Mouse (Mus musculus) forebrain, embryonic 16.5 days (tissue): ENCODE data around the gene Tom1l2. TPM values are rescaled to one million over a fixed set of nuclear protein-coding genes. Genes with fewer than 3 reads are reported as not detected.

Experiments used
- ATAC-seq: fragments of 200-750 bp; cut with Nextera tagmentation; 2 replicates; pipeline ENCODE4 v1.8.0; 2017; ENCODE audit warnings: mild to moderate bottlenecking, moderate library complexity
- H3K27ac ChIP-seq: fragments of 300-500 bp; sonication (generic); 2 replicates; pipeline ENCODE4 v1.5.1; 2014; ENCODE audit warnings: low read length, control low read depth
- H3K27me3 ChIP-seq: fragments of 300-500 bp; sonication (generic); replicated peaks from 2 replicates; pipeline ENCODE4 v1.6.1; 2014; ENCODE audit warnings: low read length; ENCODE audit not compliant: control insufficient read depth, insufficient read depth
- H3K36me3 ChIP-seq: fragments of 300-500 bp; sonication (generic); 2 replicates; pipeline ENCODE4 v1.6.1; 2014; ENCODE audit not compliant: control insufficient read depth, insufficient read depth
- H3K4me1 ChIP-seq: fragments of 300-500 bp; sonication (generic); replicated peaks from 2 replicates; pipeline ENCODE4 v1.6.1; 2014; ENCODE audit warnings: low read length; ENCODE audit not compliant: control insufficient read depth, insufficient read depth
- H3K4me2 ChIP-seq: fragments of 300-500 bp; sonication (generic); 2 replicates; pipeline ENCODE4 v1.6.1; 2014; ENCODE audit warnings: mild to moderate bottlenecking, low read length, control low read depth
- H3K4me3 ChIP-seq: fragments of 300-500 bp; sonication (generic); replicated peaks from 2 replicates; pipeline ENCODE4 v1.5.1; 2014; ENCODE audit warnings: mild to moderate bottlenecking, low read length, control low read depth
- H3K9ac ChIP-seq: fragments of 300-500 bp; sonication (generic); replicated peaks from 2 replicates; pipeline ENCODE4 v1.6.1; 2014; ENCODE audit warnings: low read depth, low read length, control low read depth
- H3K9me3 ChIP-seq: fragments of 300-500 bp; sonication (generic); 2 replicates; pipeline ENCODE4 v1.6.1; 2016; ENCODE audit warnings: low read length; ENCODE audit not compliant: control insufficient read depth
- WGBS: fragments of 180-500 bp; shearing (Covaris S2); extraction: QIAGEN DNeasy Blood & Tissue Kit; methylation state at CpG from one replicate; pipeline ENCODE4 v1.1.7; 2014; 5-methylcytosine and 5-hydroxymethylcytosine counted together
- polyA plus RNA-seq: library from polyadenylated mRNA; unstranded; fragments of >200 nt; fragmentation: Nextera tagmentation; extraction: Ambion mirVana; gene quantifications from 2 replicates; pipeline ENCODE4 v1.2.1, GENCODE M21; 2015

The Tom1l2 gene
- polyA plus RNA-seq, 1 experiment from 2014 or later, result 62.0 TPM

DNA sequence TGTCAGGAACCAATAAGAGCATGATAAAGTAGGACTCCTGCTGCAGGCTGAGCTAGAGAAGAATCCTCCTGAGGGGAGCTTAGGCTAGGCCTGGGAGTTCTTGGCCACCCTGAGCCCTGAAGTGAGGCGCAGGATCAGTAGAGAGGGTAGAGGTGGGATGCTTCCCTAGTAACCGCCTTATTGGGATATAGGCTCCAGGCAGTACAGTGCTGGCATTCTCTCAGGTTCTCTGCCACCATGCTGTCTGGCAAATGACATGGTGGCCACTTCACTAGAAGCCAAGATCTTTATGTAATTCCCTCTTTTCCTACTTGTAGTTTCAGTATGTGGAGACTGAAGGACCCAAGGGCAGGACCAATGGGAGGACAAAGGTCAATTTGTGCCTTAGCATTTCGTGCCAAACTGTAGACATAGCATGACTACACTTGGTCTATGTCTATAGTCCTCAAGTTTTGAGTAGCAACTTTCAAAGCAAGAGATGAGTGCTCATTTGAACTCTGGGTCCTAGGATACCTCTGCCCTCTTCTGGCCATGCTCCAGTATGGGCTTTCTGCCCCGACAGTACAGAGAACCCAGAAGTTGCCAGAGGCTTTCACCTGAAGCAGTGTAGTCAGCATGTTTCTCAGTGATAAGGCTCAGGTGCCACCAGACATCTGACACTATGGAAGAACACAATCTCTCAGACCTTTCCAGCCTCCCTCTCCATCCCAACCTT is 87.3 kb downstream of the Tom1l2 start:
- no peaks in the 10 kb centered on the region for H3K36me3 ChIP-seq
- no peak for ATAC-seq
- H3K4me3 ChIP-seq, result no peak overlapping the region
- H3K27me3 ChIP-seq, result no peaks in the 10 kb centered on the region
- no peaks in the 10 kb centered on the region for H3K9me3 ChIP-seq
- WGBS, result 85% methylated on average over 4 of the region's 4 CpGs
- H3K4me1 ChIP-seq, result peaks cover 20% of the 10 kb centered on the region
- no peak overlapping the region for H3K9ac ChIP-seq
- H3K27ac ChIP-seq, result no peak overlapping the region
- H3K4me2 ChIP-seq, result no peak overlapping the region

GRCm38 (mm10) chr11:60264651-60265050 is 88.1 kb downstream of the Tom1l2 start:
- H3K9me3 ChIP-seq, result no peaks in the 10 kb centered on the region
- no peak overlapping the region for H3K4me2 ChIP-seq
- WGBS, result 42% methylated on average over 1 of the region's 1 CpGs
- H3K4me3 ChIP-seq, result no peak overlapping the region
- ATAC-seq, result peak; percentile 68
- H3K27ac ChIP-seq, result no peak overlapping the region; the same call in 1 of the 2 replicates
- no peak overlapping the region for H3K9ac ChIP-seq
- no peaks in the 10 kb centered on the region for H3K36me3 ChIP-seq
- peaks cover 20% of the 10 kb centered on the region for H3K4me1 ChIP-seq
- H3K27me3 ChIP-seq, result no peaks in the 10 kb centered on the region

- no peak overlapping the region for H3K4me3 ChIP-seq
- no peak overlapping the region for H3K9ac ChIP-seq
- H3K27me3 ChIP-seq, result no peaks in the 10 kb centered on the region
- no peaks in the 10 kb centered on the region for H3K9me3 ChIP-seq
- no peak overlapping the region for H3K4me2 ChIP-seq
- WGBS, result 51% methylated on average over 4 of the region's 4 CpGs
- peaks cover 20% of the 10 kb centered on the region for H3K4me1 ChIP-seq
- H3K36me3 ChIP-seq, result 0 out of 2 replicates have a peak, but pooled peaks cover 2% of the 10 kb centered on the region
- peak; percentile 58; the same call in 1 of the 2 replicates for ATAC-seq
- peak overlapping the region; percentile 67 for H3K27ac ChIP-seq
Observed at GRCm38 (mm10) chr11:60262396-60262795, 90.3 kb downstream of the Tom1l2 start.

GRCm38 (mm10) chr11:60260743-60261142 is 92.0 kb downstream of the Tom1l2 start:
- H3K36me3 ChIP-seq, result 0 out of 2 replicates have a peak, but pooled peaks cover 2% of the 10 kb centered on the region
- H3K4me1 ChIP-seq, result peaks cover 35% of the 10 kb centered on the region
- H3K9ac ChIP-seq, result no peak overlapping the region
- H3K4me2 ChIP-seq, result no peak overlapping the region
- H3K4me3 ChIP-seq, result no peak overlapping the region
- no peaks in the 10 kb centered on the region for H3K9me3 ChIP-seq
- H3K27ac ChIP-seq, result no peak overlapping the region
- ATAC-seq, result no peak
- 92% methylated on average over 3 of the region's 3 CpGs for WGBS
- no peaks in the 10 kb centered on the region for H3K27me3 ChIP-seq

DNA sequence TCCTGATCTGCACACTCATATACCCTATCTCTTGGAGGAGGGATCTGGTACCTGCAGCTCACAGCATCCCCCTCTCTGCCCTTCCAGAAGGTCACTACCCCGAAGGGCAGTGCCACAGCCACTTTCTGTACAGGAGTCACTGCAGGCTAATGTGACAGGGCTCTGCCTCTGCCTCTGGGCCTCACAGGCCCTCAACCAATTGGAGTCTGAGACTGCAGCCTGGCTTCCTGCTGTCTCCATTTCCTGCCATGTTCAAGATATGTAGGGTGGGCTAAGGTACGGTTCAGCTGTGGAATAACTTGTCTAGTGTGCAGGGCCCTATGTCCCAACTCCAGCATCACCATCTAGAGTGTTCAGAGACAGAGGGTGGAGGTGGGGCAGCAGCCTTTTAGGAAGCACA is 95.0 kb downstream of the Tom1l2 start:
- H3K36me3 ChIP-seq, result 0 out of 2 replicates have a peak, but pooled peaks cover 2% of the 10 kb centered on the region
- H3K9me3 ChIP-seq, result no peaks in the 10 kb centered on the region
- no peak overlapping the region for H3K4me3 ChIP-seq
- WGBS, result 76% methylated on average over 2 of the region's 2 CpGs
- H3K27me3 ChIP-seq, result no peaks in the 10 kb centered on the region
- H3K4me2 ChIP-seq, result no peak overlapping the region
- H3K4me1 ChIP-seq, result peaks cover 39% of the 10 kb centered on the region
- H3K9ac ChIP-seq, result no peak overlapping the region
- H3K27ac ChIP-seq, result no peak overlapping the region
- ATAC-seq, result no peak

DNA sequence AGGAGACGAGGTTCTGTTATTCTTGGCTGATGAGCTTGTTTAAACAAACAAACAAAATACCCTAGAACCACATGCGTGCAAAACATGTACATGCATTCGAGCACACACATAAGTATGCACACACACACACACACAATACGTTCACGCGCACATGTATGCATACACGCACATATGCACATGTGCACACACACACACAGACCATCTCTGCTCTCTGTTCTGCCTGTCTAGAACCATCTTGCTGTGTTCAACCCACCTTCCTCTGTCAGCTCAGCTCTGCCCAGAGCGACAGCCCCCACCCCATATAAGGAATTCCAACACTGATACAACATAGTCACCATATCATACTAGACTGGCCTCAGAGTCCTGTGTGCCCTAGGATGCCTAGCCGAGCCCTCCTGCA is 96.0 kb downstream of the Tom1l2 start:
- Histone ChIP-seq H3K27ac (peak overlapping the region; percentile 75), H3K4me3 (no peak overlapping the region), H3K4me2 (no peak overlapping the region), H3K9ac (no peak overlapping the region), H3K27me3 (no peaks in the 10 kb centered on the region), H3K36me3 (0 out of 2 replicates have a peak, but pooled peaks cover 2% of the 10 kb centered on the region), H3K9me3 (no peaks in the 10 kb centered on the region), H3K4me1 (peaks cover 33% of the 10 kb centered on the region)
- peak; percentile 46; the same call in 1 of the 2 replicates for ATAC-seq
- 67% methylated on average over 9 of the region's 9 CpGs for WGBS

DNA sequence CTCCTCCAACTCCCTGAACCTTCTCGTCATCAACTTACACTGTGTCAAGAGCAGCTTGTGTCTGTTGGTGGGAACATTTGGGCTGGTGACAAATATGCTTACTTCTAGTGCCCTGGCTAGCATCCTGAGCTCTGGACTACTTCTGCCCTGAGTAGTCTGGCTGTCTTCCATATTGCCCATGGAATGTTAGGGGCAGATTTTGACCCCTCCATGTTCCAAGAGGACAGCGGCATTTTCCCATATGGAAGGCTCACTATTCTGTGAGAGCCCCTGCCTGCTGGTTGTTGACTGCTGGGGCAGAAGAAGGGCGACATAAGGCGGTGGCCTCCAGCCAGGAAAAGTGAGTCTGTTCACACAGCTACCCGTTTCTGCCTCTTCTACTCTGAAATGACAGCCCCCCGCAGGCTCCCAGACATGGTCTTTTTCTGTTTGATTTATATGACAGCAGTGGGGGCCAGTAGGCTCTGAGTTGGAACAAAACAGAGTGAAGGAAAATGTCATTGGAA is 96.5 kb downstream of the Tom1l2 start:
- H3K4me2 ChIP-seq, result no peak overlapping the region
- peak overlapping the region; percentile 75 for H3K27ac ChIP-seq
- no peak overlapping the region for H3K4me3 ChIP-seq
- no peaks in the 10 kb centered on the region for H3K9me3 ChIP-seq
- peaks cover 33% of the 10 kb centered on the region for H3K4me1 ChIP-seq
- no peak overlapping the region for H3K9ac ChIP-seq
- no peaks in the 10 kb centered on the region for H3K27me3 ChIP-seq
- ATAC-seq, result peak; percentile 81
- 0 out of 2 replicates have a peak, but pooled peaks cover 2% of the 10 kb centered on the region for H3K36me3 ChIP-seq
- WGBS, result 33% methylated on average over 6 of the region's 6 CpGs

- H3K4me2 ChIP-seq, result no peak overlapping the region
- no peaks in the 10 kb centered on the region for H3K27me3 ChIP-seq
- H3K4me3 ChIP-seq, result no peak overlapping the region
- H3K9me3 ChIP-seq, result no peaks in the 10 kb centered on the region
- ATAC-seq, result no peak
- WGBS, result 69% methylated on average over 3 of the region's 3 CpGs
- H3K27ac ChIP-seq, result peak overlapping the region; percentile 75
- no peak overlapping the region for H3K9ac ChIP-seq
- H3K4me1 ChIP-seq, result peaks cover 33% of the 10 kb centered on the region
- H3K36me3 ChIP-seq, result 0 out of 2 replicates have a peak, but pooled peaks cover 2% of the 10 kb centered on the region
Observed at GRCm38 (mm10) chr11:60255639-60256038, 97.1 kb downstream of the Tom1l2 start.

GRCm38 (mm10) chr11:60255181-60255580 is 97.5 kb downstream of the Tom1l2 start:
- 24% methylated on average over 3 of the region's 3 CpGs for WGBS

More at GRCm38 (mm10) chr11:60255181-60255580, 97.5 kb downstream of the Tom1l2 start:
- no peak overlapping the region for H3K4me3 ChIP-seq
- H3K27ac ChIP-seq, result no peak overlapping the region
- H3K4me1 ChIP-seq, result peaks cover 33% of the 10 kb centered on the region
- no peaks in the 10 kb centered on the region for H3K9me3 ChIP-seq
- H3K4me2 ChIP-seq, result no peak overlapping the region
- no peak for ATAC-seq
- H3K9ac ChIP-seq, result no peak overlapping the region
- H3K36me3 ChIP-seq, result 0 out of 2 replicates have a peak, but pooled peaks cover 2% of the 10 kb centered on the region
- H3K27me3 ChIP-seq, result no peaks in the 10 kb centered on the region
